In the genomic region with DNA sequence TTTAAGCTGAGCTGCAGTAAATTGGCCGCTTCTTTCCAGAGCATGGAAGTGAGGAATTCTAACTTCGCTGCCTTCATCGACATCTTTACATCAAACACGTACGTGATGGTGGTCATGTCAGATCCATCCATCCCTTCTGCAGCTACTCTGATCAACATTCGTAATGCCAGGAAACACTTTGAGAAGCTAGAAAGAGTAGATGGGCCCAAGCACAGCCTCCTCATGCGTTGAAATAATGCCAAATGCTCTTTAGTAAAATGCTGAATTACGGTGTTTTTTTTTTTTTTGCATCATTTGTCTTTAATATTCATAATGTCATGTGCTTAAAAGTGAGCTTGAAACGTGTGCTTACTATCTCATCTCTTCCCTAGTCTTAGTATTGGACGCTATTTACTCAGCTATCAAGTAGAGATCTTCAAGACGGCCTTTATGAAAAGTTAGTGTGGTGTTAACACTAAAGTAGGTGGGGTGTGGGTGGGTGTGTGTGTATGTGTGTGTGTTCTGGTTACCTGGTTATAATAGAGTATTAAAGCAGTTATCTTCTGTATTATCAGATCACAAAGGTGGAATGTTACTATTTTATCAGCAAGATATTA, we compare ENCODE assay signal across 9 mouse cellular contexts. TPM values are rescaled to one million over a fixed set of nuclear protein-coding genes. Genes with fewer than 3 reads are reported as not detected.
DNase-seq lines count a peak whose midpoint lies in the region; ATAC-seq and TF ChIP-seq lines count a peak whose summit lies in the region.
"Had no signal": no experiment of that assay in that cellular context is flagged by ENCODE, and none has a peak within 500 bp of the region (broad histone marks: within the 10 kb centered on the region; RNA-seq: fewer than 3 reads in every experiment).

No protein-coding gene starts in this region.

- peak overlapping the region; percentile 95 for H3K9ac ChIP-seq in midbrain, embryonic 11.5 days (ENCODE audit: low read length)

- ATAC-seq in midbrain, embryonic 11.5 days (ENCODE audit: low FRiP score), result no peak

- no peaks in the 10 kb centered on the region for H3K36me3 ChIP-seq in kidney, adult 2 months (ENCODE audit: control insufficient read depth, insufficient read depth, low read length)
- H3K36me3 ChIP-seq in hindbrain, embryonic 10.5 days, result peaks cover 30% of the 10 kb centered on the region
- no peaks in the 10 kb centered on the region for H3K36me3 ChIP-seq in midbrain, embryonic 11.5 days (ENCODE audit: control insufficient read depth, insufficient read depth, low read length)

- DNase-seq in kidney, adult 2 months, result no peak
- DNase-seq in kidney, postnatal 4 days, result no peak
- DNase-seq in MN1 (ENCODE audit: low spot score), result peak; percentile 14
- no peak for DNase-seq in hindbrain, embryonic 10.5 days (ENCODE audit: low spot score)
- DNase-seq in midbrain, embryonic 11.5 days (ENCODE audit: low spot score, missing footprints), result no peak
- no peak for DNase-seq in gastrocnemius, postnatal 36 days
- no peak for DNase-seq in layer of hippocampus, postnatal 14 days (ENCODE audit: low spot score in 2 of 2)
- DNase-seq in adrenal gland, adult 18-20 months (ENCODE audit: low spot score in 2 of 2), result no peak

- no peak for TF ChIP-seq POLR2A in kidney, adult 2 months (IDR thresholded peaks at IDR 0.05; ENCODE audit: low read depth, low read length)

- H3K4me2 ChIP-seq in midbrain, embryonic 11.5 days, result peak overlapping the region; percentile 86

- peak overlapping the region; percentile 80 for H3K4me3 ChIP-seq in kidney, adult 2 months (ENCODE audit: insufficient read depth, low read depth, low read length)
- peak overlapping the region; percentile 93 for H3K4me3 ChIP-seq in hindbrain, embryonic 10.5 days
- H3K4me3 ChIP-seq in midbrain, embryonic 11.5 days (ENCODE audit: low read depth, low read length), result peak overlapping the region; percentile 85

- peaks cover 15% of the 10 kb centered on the region for H3K4me1 ChIP-seq in kidney, adult 2 months (ENCODE audit: control insufficient read depth, insufficient read depth, low read length)
- H3K4me1 ChIP-seq in hindbrain, embryonic 10.5 days (replicated peaks), result peaks cover 28% of the 10 kb centered on the region
- H3K4me1 ChIP-seq in midbrain, embryonic 11.5 days (ENCODE audit: control insufficient read depth, insufficient read depth, low read length), result peaks cover 12% of the 10 kb centered on the region

- no peaks in the 10 kb centered on the region for H3K27me3 ChIP-seq in kidney, adult 2 months (replicated peaks; ENCODE audit: control insufficient read depth, insufficient read depth, low read length)
- no peaks in the 10 kb centered on the region for H3K27me3 ChIP-seq in hindbrain, embryonic 10.5 days (ENCODE audit: insufficient read depth, poor library complexity, severe bottlenecking)
- H3K27me3 ChIP-seq in midbrain, embryonic 11.5 days (ENCODE audit: control insufficient read depth, insufficient read depth, low read length), result no peaks in the 10 kb centered on the region

- intact Hi-C loops in gastrocnemius, postnatal 36 days (cut with DNase I), result loop anchor here (5.0 kb wide), 1 partner anchor 36 kb away; the partner anchor contains the start of gene Haus6

- TF ChIP-seq CTCF in kidney, adult 2 months (conservative IDR thresholded peaks at IDR 0.05; ENCODE audit: insufficient read depth, insufficient read length, low read depth, low read length), result no peak

- H3K27ac ChIP-seq in kidney, adult 2 months (ENCODE audit: insufficient read depth, low read depth, low read length), result no peak overlapping the region
- peak overlapping the region; percentile 98 for H3K27ac ChIP-seq in hindbrain, embryonic 10.5 days
- 0 out of 2 replicates have a peak overlapping the region, but pooled peaks have one; percentile 93 for H3K27ac ChIP-seq in midbrain, embryonic 11.5 days (ENCODE audit: low read depth, low read length)

- 10% methylated on average over 11 of the region's 11 CpGs for WGBS in kidney, adult 2 months
- WGBS in hindbrain, embryonic 10.5 days, result 10% methylated on average over 11 of the region's 11 CpGs
- WGBS in midbrain, embryonic 11.5 days, result 11% methylated on average over 11 of the region's 11 CpGs

- no peaks in the 10 kb centered on the region for H3K9me3 ChIP-seq in hindbrain, embryonic 10.5 days
- no peaks in the 10 kb centered on the region for H3K9me3 ChIP-seq in midbrain, embryonic 11.5 days (ENCODE audit: control insufficient read depth, low read length)

RNA-seq across cellular contexts. Expression of gene Rraga, which starts 1.3 kb away (rescaled TPM):
- 34.0 and 36.0 TPM in 2 replicates for polyA plus RNA-seq in kidney, adult 2 months (2012; rRNA removed)
- 64.2 and 73.6 TPM in 2 replicates for polyA plus RNA-seq in hindbrain, embryonic 10.5 days (2016; fragmentation: Nextera tagmentation; extraction: Ambion mirVana)
- 129 and 136 TPM in 2 replicates for polyA plus RNA-seq in midbrain, embryonic 11.5 days (2014; fragmentation: Nextera tagmentation; extraction: Ambion mirVana)
- total RNA-seq in gastrocnemius, postnatal 36 days (2021), result 10 to 100 TPM; 43.1 to 48.5 TPM
- total RNA-seq in layer of hippocampus, postnatal 14 days (2021), result 100 to 1,000 TPM; 144 to 148 TPM
- 10 to 100 TPM; 96.4 to 99.1 TPM for total RNA-seq in adrenal gland, adult 18-20 months (2021)

RNA-seq across cellular contexts. Expression of gene Saxo1, which starts 18.6 kb away (rescaled TPM):
- 0.05 TPM in 1 of 2 replicates, not detected in the other for polyA plus RNA-seq in kidney, adult 2 months (2012; rRNA removed)
- polyA plus RNA-seq in hindbrain, embryonic 10.5 days (2016; fragmentation: Nextera tagmentation; extraction: Ambion mirVana), result not detected in 2 replicates
- polyA plus RNA-seq in midbrain, embryonic 11.5 days (2014; fragmentation: Nextera tagmentation; extraction: Ambion mirVana), result not detected in 2 replicates
- not detected for total RNA-seq in gastrocnemius, postnatal 36 days (2021)
- total RNA-seq in layer of hippocampus, postnatal 14 days (2021), result not detected
- not detected for total RNA-seq in adrenal gland, adult 18-20 months (2021)
- polyA plus RNA-seq: large intestine, adult 2 months had no signal

RNA-seq across cellular contexts. Expression of gene Haus6, which starts 35.1 kb away (rescaled TPM):
- 2.8 and 3.2 TPM in 2 replicates for polyA plus RNA-seq in kidney, adult 2 months (2012; rRNA removed)
- 21.0 and 27.9 TPM in 2 replicates for polyA plus RNA-seq in hindbrain, embryonic 10.5 days (2016; fragmentation: Nextera tagmentation; extraction: Ambion mirVana)
- 28.8 and 29.7 TPM in 2 replicates for polyA plus RNA-seq in midbrain, embryonic 11.5 days (2014; fragmentation: Nextera tagmentation; extraction: Ambion mirVana)
- total RNA-seq in gastrocnemius, postnatal 36 days (2021), result 1 to 10 TPM; 4.6 to 5.7 TPM
- 1 to 10 TPM; 7.3 to 8.2 TPM for total RNA-seq in layer of hippocampus, postnatal 14 days (2021)
- 1 to 10 TPM; 5.7 to 5.9 TPM for total RNA-seq in adrenal gland, adult 18-20 months (2021)
